ENCODE assay signal across 13 mouse cellular contexts in the genomic region with DNA sequence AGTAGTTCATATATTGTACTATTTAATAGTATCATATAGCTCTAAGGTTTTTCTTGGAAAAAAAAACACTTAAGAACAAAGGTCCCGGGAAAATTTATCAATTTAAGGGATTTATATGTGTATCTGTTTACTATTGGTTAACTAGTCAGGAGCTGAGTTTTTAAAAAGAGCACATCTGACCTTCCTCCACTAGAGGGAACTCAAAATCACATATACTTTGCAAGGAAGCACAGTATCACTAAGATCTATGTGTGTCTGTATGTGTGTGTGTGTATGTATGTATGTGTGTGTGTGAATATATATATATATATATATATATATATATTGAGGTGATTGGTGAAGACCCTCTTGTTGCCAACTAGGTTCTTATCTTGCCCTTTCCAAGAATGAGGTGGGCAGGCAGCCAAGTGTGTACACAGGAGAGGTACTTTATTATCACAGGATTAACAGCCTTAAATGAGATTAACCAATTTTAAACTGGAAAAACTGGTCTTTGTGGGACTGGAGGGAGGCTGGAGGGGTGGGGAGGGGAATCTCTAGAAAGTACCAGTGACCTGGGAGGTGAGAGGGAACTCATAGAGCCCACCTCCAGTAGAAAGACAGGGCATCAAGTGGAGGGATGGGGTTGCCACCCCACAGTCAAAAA.
DNase-seq lines count a peak whose midpoint lies in the region; ATAC-seq and TF ChIP-seq lines count a peak whose summit lies in the region.
"Had no signal": no experiment of that assay in that cellular context is flagged by ENCODE, and none has a peak within 500 bp of the region (broad histone marks: within the 10 kb centered on the region; RNA-seq: fewer than 3 reads in every experiment).

No protein-coding gene starts in this region.

- no peaks in the 10 kb centered on the region for H3K4me1 ChIP-seq in heart, postnatal 0 days (ENCODE audit: control insufficient read depth, insufficient read depth)
- H3K4me1 ChIP-seq in lung, embryonic 16.5 days (replicated peaks; ENCODE audit: control insufficient read depth, insufficient read depth, low read length), result peaks cover 3% of the 10 kb centered on the region; the same call in 1 of the 2 replicates
- no peaks in the 10 kb centered on the region for H3K4me1 ChIP-seq in lung, adult 2 months (ENCODE audit: control insufficient read depth, insufficient read depth, low read length)
- peaks cover 9 to 12% of the 10 kb centered on the region in 2 experiments for H3K4me1 ChIP-seq in MEL (ENCODE audit: control insufficient read depth in 1 of 2, insufficient read depth in 2 of 2, low read length in 2 of 2)
- no peaks in the 10 kb centered on the region for H3K4me1 ChIP-seq in intestine, embryonic 16.5 days (ENCODE audit: control insufficient read depth, insufficient read depth, low read length)
- H3K4me1 ChIP-seq: limb, embryonic 13.5 days had no signal

- no peak overlapping the region for H3K27ac ChIP-seq in heart, postnatal 0 days (ENCODE audit: low read depth)
- no peak overlapping the region for H3K27ac ChIP-seq in lung, embryonic 16.5 days (ENCODE audit: low read length)
- no peak overlapping the region for H3K27ac ChIP-seq in MEL (ENCODE audit: control insufficient read depth, low read depth, low read length)
- H3K27ac ChIP-seq in intestine, embryonic 16.5 days (ENCODE audit: low read length), result no peak overlapping the region
- H3K27ac ChIP-seq: limb, embryonic 13.5 days; macrophage had no signal

- H3K4me3 ChIP-seq in heart, postnatal 0 days (ENCODE audit: low read depth, low read length), result no peak overlapping the region
- no peak overlapping the region for H3K4me3 ChIP-seq in lung, embryonic 16.5 days (ENCODE audit: low read length)
- no peak overlapping the region for H3K4me3 ChIP-seq in lung, adult 2 months (replicated peaks; ENCODE audit: extremely low read depth, low read depth, low read length)
- no peak overlapping the region for H3K4me3 ChIP-seq in MEL (ENCODE audit: control insufficient read depth in 1 of 2, insufficient read depth in 1 of 2, low read depth in 2 of 2, low read length in 2 of 2)
- H3K4me3 ChIP-seq in intestine, embryonic 16.5 days (ENCODE audit: low read length), result no peak overlapping the region
- H3K4me3 ChIP-seq: limb, embryonic 13.5 days; myocyte had no signal

- no peaks in the 10 kb centered on the region for H3K9me3 ChIP-seq in heart, postnatal 0 days (replicated peaks; ENCODE audit: control insufficient read depth, low read length)
- H3K9me3 ChIP-seq in lung, embryonic 16.5 days (ENCODE audit: control insufficient read depth, low read length), result no peaks in the 10 kb centered on the region
- no peaks in the 10 kb centered on the region for H3K9me3 ChIP-seq in MEL (replicated peaks; ENCODE audit: insufficient read depth, low read length)
- no peaks in the 10 kb centered on the region for H3K9me3 ChIP-seq in intestine, embryonic 16.5 days (ENCODE audit: control insufficient read depth, low read length)
- H3K9me3 ChIP-seq: limb, embryonic 13.5 days had no signal

- H3K9ac ChIP-seq in heart, postnatal 0 days (replicated peaks; ENCODE audit: low read depth, low read length), result no peak overlapping the region
- no peak overlapping the region for H3K9ac ChIP-seq in lung, embryonic 16.5 days (ENCODE audit: low read length)
- H3K9ac ChIP-seq in MEL (ENCODE audit: control insufficient read depth, low read depth, low read length, poor library complexity, severe bottlenecking), result no peak overlapping the region
- H3K9ac ChIP-seq in intestine, embryonic 16.5 days (ENCODE audit: low read depth, low read length), result no peak overlapping the region
- H3K9ac ChIP-seq: limb, embryonic 13.5 days had no signal

- ATAC-seq in heart, postnatal 0 days (ENCODE audit: insufficient read depth, low read depth), result no peak
- peak; percentile 53; the same call in 1 of the 2 replicates for ATAC-seq in lung, embryonic 16.5 days (ENCODE audit: low read depth)
- peak; percentile 71; the same call in 1 of the 2 replicates for ATAC-seq in intestine, embryonic 16.5 days

- no peak for TF ChIP-seq POLR2A in lung, adult 2 months (IDR thresholded peaks at IDR 0.05; ENCODE audit: borderline replicate concordance, extremely low read depth, low read depth, low read length)
- TF ChIP-seq POLR2A in MEL (IDR thresholded peaks at IDR 0.05; ENCODE audit: control insufficient read depth in 1 of 2, insufficient read depth in 1 of 2, low read depth in 1 of 2, low read length in 2 of 2, poor library complexity in 1 of 2), result no peak

- no peak for TF ChIP-seq EP300 in heart, postnatal 0 days (IDR thresholded peaks at IDR 0.05; ENCODE audit: low read depth)
- peak; percentile 54 to 70 for TF ChIP-seq EP300 in MEL (IDR thresholded peaks at IDR 0.05; ENCODE audit: low read depth in 1 of 2, low read length in 2 of 2)

- no peak for DNase-seq in heart, postnatal 0 days (ENCODE audit: low spot score)
- DNase-seq in heart, adult 11 months, result no peak
- DNase-seq in lung, adult 2 months, result no peak
- peak; percentile 67 for DNase-seq in MEL (ENCODE audit: low read depth, low spot score)
- DNase-seq in frontal cortex, postnatal 14 days (ENCODE audit: low spot score in 2 of 2), result no peak
- DNase-seq in layer of hippocampus, postnatal 36 days, result no peak
- DNase-seq: gastrocnemius, postnatal 36 days; thymus, adult 2 months had no signal

- TF ChIP-seq CTCF in heart, postnatal 0 days (IDR thresholded peaks at IDR 0.05; ENCODE audit: low read depth), result peak; percentile 15; the same call in 1 of the 2 replicates
- TF ChIP-seq CTCF in lung, adult 2 months (IDR thresholded peaks at IDR 0.05; ENCODE audit: insufficient read depth, low read length), result no peak
- TF ChIP-seq CTCF in MEL (IDR thresholded peaks at IDR 0.05 in 2 of 3, conservative IDR thresholded peaks at IDR 0.05 in 1 of 3; ENCODE audit: control insufficient read depth in 1 of 3, insufficient read depth in 1 of 3, low read depth in 2 of 3, low read length in 3 of 3, poor library complexity in 1 of 3, severe bottlenecking in 1 of 3), result peak in 1 of 3 experiments; percentile 46; a peak in 2 of 6 replicates

- H3K27me3 ChIP-seq in heart, postnatal 0 days (ENCODE audit: control insufficient read depth, insufficient read depth, low read length), result no peaks in the 10 kb centered on the region
- H3K27me3 ChIP-seq in lung, embryonic 16.5 days (ENCODE audit: control insufficient read depth, insufficient read depth, low read depth, low read length), result no peaks in the 10 kb centered on the region
- no peaks in the 10 kb centered on the region for H3K27me3 ChIP-seq in MEL (ENCODE audit: control insufficient read depth in 1 of 2, insufficient read depth in 2 of 2, low read length in 2 of 2)
- no peaks in the 10 kb centered on the region for H3K27me3 ChIP-seq in intestine, embryonic 16.5 days (replicated peaks; ENCODE audit: control insufficient read depth, insufficient read depth, low read length)
- H3K27me3 ChIP-seq: limb, embryonic 13.5 days had no signal

- H3K4me2 ChIP-seq in heart, postnatal 0 days (ENCODE audit: low read depth, low read length), result no peak overlapping the region
- no peak overlapping the region for H3K4me2 ChIP-seq in lung, embryonic 16.5 days (ENCODE audit: low read depth, low read length)
- no peak overlapping the region for H3K4me2 ChIP-seq in intestine, embryonic 16.5 days (ENCODE audit: low read depth, low read length)
- H3K4me2 ChIP-seq: limb, embryonic 13.5 days had no signal

- WGBS in heart, postnatal 0 days, result 44% methylated on average over 1 of the region's 1 CpGs
- WGBS in lung, embryonic 16.5 days, result 63% methylated on average over 1 of the region's 1 CpGs
- WGBS in lung, adult 2 months, result 64% methylated on average over 1 of the region's 1 CpGs
- WGBS in intestine, embryonic 16.5 days, result 51% methylated on average over 1 of the region's 1 CpGs

- H3K36me3 ChIP-seq in heart, postnatal 0 days (replicated peaks; ENCODE audit: control insufficient read depth, insufficient read depth, low read length), result no peaks in the 10 kb centered on the region
- no peaks in the 10 kb centered on the region for H3K36me3 ChIP-seq in lung, embryonic 16.5 days (ENCODE audit: control insufficient read depth, insufficient read depth, low read length)
- H3K36me3 ChIP-seq in MEL (ENCODE audit: control insufficient read depth in 1 of 2, insufficient read depth in 2 of 2, low read length in 2 of 2), result peaks cover 0 to 20% of the 10 kb centered on the region in 2 experiments; a peak in 2 of 4 replicates
- H3K36me3 ChIP-seq in intestine, embryonic 16.5 days (ENCODE audit: control insufficient read depth, insufficient read depth, low read length), result no peaks in the 10 kb centered on the region
- H3K36me3 ChIP-seq: limb, embryonic 13.5 days had no signal

- H3K79me2 ChIP-seq in MEL (ENCODE audit: control insufficient read depth, insufficient read depth, low read length, poor library complexity), result no peaks in the 10 kb centered on the region

- TF ChIP-seq RAD21 in MEL (IDR thresholded peaks at IDR 0.05; ENCODE audit: low read depth, low read length), result peak; percentile 42

TF ChIP-seq in MEL, 35 proteins besides CTCF, POLR2A, EP300 and RAD21 (continues in another document):
- peak; percentile 36 for TF ChIP-seq SMC3 (IDR thresholded peaks at IDR 0.05; ENCODE audit: low read depth, low read length)
- TF ChIP-seq UBTF (IDR thresholded peaks at IDR 0.05; ENCODE audit: borderline replicate concordance, insufficient read depth, low read depth, low read length), result no peak
- no peak for TF ChIP-seq HCFC1 (IDR thresholded peaks at IDR 0.05; ENCODE audit: low read depth, low read length)
- TF ChIP-seq MYC (IDR thresholded peaks at IDR 0.05; ENCODE audit: low read depth, low read length), result no peak
- TF ChIP-seq POLR2AphosphoS2 (IDR thresholded peaks at IDR 0.05; ENCODE audit: low read length), result no peak
- no peak; the same call in 1 of the 2 replicates for TF ChIP-seq MYB (IDR thresholded peaks at IDR 0.05; ENCODE audit: low read depth, low read length)
- no peak for TF ChIP-seq NRF1 (IDR thresholded peaks at IDR 0.05; ENCODE audit: insufficient read depth, low read depth, low read length, poor library complexity, severe bottlenecking)
- 0 out of 2 replicates have a peak, but pooled peaks have one; percentile 22 for TF ChIP-seq ETS1 (IDR thresholded peaks at IDR 0.05; ENCODE audit: low read depth, low read length)
- TF ChIP-seq ZC3H11A (IDR thresholded peaks at IDR 0.05; ENCODE audit: low read depth, low read length), result peak; percentile 27
- TF ChIP-seq TAL1 (IDR thresholded peaks at IDR 0.05; ENCODE audit: low read length), result 0 out of 2 replicates have a peak, but pooled peaks have one; percentile 5
- TF ChIP-seq USF2 (IDR thresholded peaks at IDR 0.05; ENCODE audit: borderline replicate concordance in 1 of 2, insufficient read depth in 1 of 2, low read depth in 1 of 2, low read length in 2 of 2), result no peak
- TF ChIP-seq ELF1 (IDR thresholded peaks at IDR 0.05; ENCODE audit: low read depth, low read length), result no peak
- TF ChIP-seq TCF12 (IDR thresholded peaks at IDR 0.05; ENCODE audit: low read depth, low read length), result peak; percentile 61
- TF ChIP-seq E2F4 (IDR thresholded peaks at IDR 0.05; ENCODE audit: borderline replicate concordance, low read depth, low read length), result no peak
- no peak for TF ChIP-seq KAT2A (conservative IDR thresholded peaks at IDR 0.05; ENCODE audit: low read depth, low read length)
- TF ChIP-seq RCOR1 (IDR thresholded peaks at IDR 0.05; ENCODE audit: low read depth, low read length), result peak; percentile 69
